Mouse (Mus musculus): ENCODE measurements at regions not wholly inside any gene's neighbourhood (a gene's known extent, or its start where the extent isn't known, plus 50 kb on each side); places are given as distances from the start of the nearest gene placed in this dataset.
"Not testable (repeated sequence)": the region's sequence is repeated elsewhere in the genome, so short reads cannot be mapped to it uniquely, and the experiment has no call there.

GRCm38 (mm10) chr6:19855476-19855875 lies 989.4 kb downstream of the Ankrd7 start:
- H3K79me3 ChIP-seq (ENCODE audit: low read depth); H3ac ChIP-seq (ENCODE audit: control insufficient read depth, insufficient read length, low read depth); H3K36me3 ChIP-seq (ENCODE audit: control insufficient read depth, insufficient read depth); H3K4me3 ChIP-seq (ENCODE audit: insufficient read depth, poor library complexity, severe bottlenecking); H3K27me3 ChIP-seq (ENCODE audit: control insufficient read depth, insufficient read depth, insufficient read length); H3K79me2 ChIP-seq (ENCODE audit: control insufficient read depth, insufficient read depth): not testable (repeated sequence)

- no peak overlapping the region for H3ac ChIP-seq (ENCODE audit: control insufficient read depth, insufficient read length, low read depth)
- H3K4me3 ChIP-seq (ENCODE audit: insufficient read depth, poor library complexity, severe bottlenecking): no peak overlapping the region
- H3K79me2 ChIP-seq (ENCODE audit: control insufficient read depth, insufficient read depth): no peaks in the 10 kb centered on the region
- H3K79me3 ChIP-seq (ENCODE audit: low read depth): no peaks in the 10 kb centered on the region
- no peaks in the 10 kb centered on the region for H3K36me3 ChIP-seq (ENCODE audit: control insufficient read depth, insufficient read depth)
- TF ChIP-seq MAX (IDR thresholded peaks at IDR 0.05): no peak
- TF ChIP-seq USF1 (IDR thresholded peaks at IDR 0.05; ENCODE audit: low read depth): no peak
- no peak for TF ChIP-seq FOSL1 (IDR thresholded peaks at IDR 0.05; ENCODE audit: insufficient read depth, low read length, poor library complexity, severe bottlenecking)
- no peak for TF ChIP-seq MYOD1 (IDR thresholded peaks at IDR 0.05; ENCODE audit: control insufficient read depth, insufficient read length, low read depth)
- TF ChIP-seq MYOG (IDR thresholded peaks at IDR 0.05; ENCODE audit: control insufficient read depth, extremely low read depth, insufficient read length): no peak
- no peak for TF ChIP-seq CTCF (IDR thresholded peaks at IDR 0.05; ENCODE audit: control insufficient read depth, insufficient read depth, insufficient read length)
- no peak for TF ChIP-seq CEBPB (IDR thresholded peaks at IDR 0.05; ENCODE audit: low read depth)
- H3K27me3 ChIP-seq (ENCODE audit: control insufficient read depth, insufficient read depth, insufficient read length): no peaks in the 10 kb centered on the region
These were observed 998.0 kb downstream of the Ankrd7 start for GRCm38 (mm10) chr6:19864101-19864500.

- no peak for TF ChIP-seq FOSL1 (IDR thresholded peaks at IDR 0.05; ENCODE audit: insufficient read depth, low read length, poor library complexity, severe bottlenecking)
- no peak for TF ChIP-seq MAX (IDR thresholded peaks at IDR 0.05)
- no peak for TF ChIP-seq MYOG (IDR thresholded peaks at IDR 0.05; ENCODE audit: control insufficient read depth, extremely low read depth, insufficient read length)
- TF ChIP-seq USF1 (IDR thresholded peaks at IDR 0.05; ENCODE audit: low read depth): no peak
- TF ChIP-seq CTCF (IDR thresholded peaks at IDR 0.05; ENCODE audit: control insufficient read depth, insufficient read depth, insufficient read length): no peak
- TF ChIP-seq CEBPB (IDR thresholded peaks at IDR 0.05; ENCODE audit: low read depth): no peak
- no peak for TF ChIP-seq MYOD1 (IDR thresholded peaks at IDR 0.05; ENCODE audit: control insufficient read depth, insufficient read length, low read depth)
- no peaks in the 10 kb centered on the region for H3K79me2 ChIP-seq (ENCODE audit: control insufficient read depth, insufficient read depth)
- H3K36me3 ChIP-seq (ENCODE audit: control insufficient read depth, insufficient read depth): no peaks in the 10 kb centered on the region
- H3K27me3 ChIP-seq (ENCODE audit: control insufficient read depth, insufficient read depth, insufficient read length): no peaks in the 10 kb centered on the region
- no peaks in the 10 kb centered on the region for H3K79me3 ChIP-seq (ENCODE audit: low read depth)
- H3K4me3 ChIP-seq (ENCODE audit: insufficient read depth, poor library complexity, severe bottlenecking): no peak overlapping the region
- H3ac ChIP-seq (ENCODE audit: control insufficient read depth, insufficient read length, low read depth): no peak overlapping the region
These were observed 1003.6 kb downstream of the Ankrd7 start for GRCm38 (mm10) chr6:19869697-19870096.

- no peaks in the 10 kb centered on the region for H3K79me2 ChIP-seq (ENCODE audit: control insufficient read depth, insufficient read depth)
- H3ac ChIP-seq (ENCODE audit: control insufficient read depth, insufficient read length, low read depth): no peak overlapping the region
- no peaks in the 10 kb centered on the region for H3K27me3 ChIP-seq (ENCODE audit: control insufficient read depth, insufficient read depth, insufficient read length)
- no peak overlapping the region for H3K4me3 ChIP-seq (ENCODE audit: insufficient read depth, poor library complexity, severe bottlenecking)
- TF ChIP-seq MYOD1 (IDR thresholded peaks at IDR 0.05; ENCODE audit: control insufficient read depth, insufficient read length, low read depth): no peak
- TF ChIP-seq MAX (IDR thresholded peaks at IDR 0.05): no peak
- TF ChIP-seq MYOG (IDR thresholded peaks at IDR 0.05; ENCODE audit: control insufficient read depth, extremely low read depth, insufficient read length): no peak
- no peak for TF ChIP-seq USF1 (IDR thresholded peaks at IDR 0.05; ENCODE audit: low read depth)
- TF ChIP-seq CEBPB (IDR thresholded peaks at IDR 0.05; ENCODE audit: low read depth): no peak
- TF ChIP-seq FOSL1 (IDR thresholded peaks at IDR 0.05; ENCODE audit: insufficient read depth, low read length, poor library complexity, severe bottlenecking): no peak
- TF ChIP-seq CTCF (IDR thresholded peaks at IDR 0.05; ENCODE audit: control insufficient read depth, insufficient read depth, insufficient read length): no peak
- no peaks in the 10 kb centered on the region for H3K36me3 ChIP-seq (ENCODE audit: control insufficient read depth, insufficient read depth)
- H3K79me3 ChIP-seq (ENCODE audit: low read depth): no peaks in the 10 kb centered on the region
These were observed 1045.1 kb downstream of the Ankrd7 start for GRCm38 (mm10) chr6:19911181-19911580.

DNA sequence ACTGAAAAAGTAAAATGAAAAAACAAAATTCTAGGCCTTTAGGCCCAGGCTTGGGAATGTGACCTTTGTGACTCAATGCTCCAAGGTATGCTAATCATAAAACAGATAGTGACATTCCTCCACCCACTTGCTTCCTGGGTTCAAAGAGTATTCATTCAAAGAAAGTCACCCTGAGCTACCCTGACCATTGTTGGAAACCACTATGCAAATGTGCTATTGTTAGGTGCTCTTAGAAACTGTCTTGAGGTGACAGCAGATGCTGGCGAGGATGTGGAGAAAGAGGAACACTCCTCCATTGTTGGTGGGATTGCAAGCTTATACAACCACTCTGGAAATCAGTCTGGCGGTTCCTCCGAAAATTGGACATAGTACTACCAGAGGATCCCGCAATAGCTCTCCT lies 1075.7 kb downstream of the Ankrd7 start:
- not testable (repeated sequence) for H3K36me3 ChIP-seq (ENCODE audit: control insufficient read depth, insufficient read depth); H3ac ChIP-seq (ENCODE audit: control insufficient read depth, insufficient read length, low read depth); H3K27me3 ChIP-seq (ENCODE audit: control insufficient read depth, insufficient read depth, insufficient read length); H3K79me2 ChIP-seq (ENCODE audit: control insufficient read depth, insufficient read depth); H3K79me3 ChIP-seq (ENCODE audit: low read depth); H3K4me3 ChIP-seq (ENCODE audit: insufficient read depth, poor library complexity, severe bottlenecking)

GRCm38 (mm10) chr6:19944334-19944733 lies 1078.2 kb downstream of the Ankrd7 start:
- H3K79me3 ChIP-seq (ENCODE audit: low read depth): no peaks in the 10 kb centered on the region
- H3K27me3 ChIP-seq (ENCODE audit: control insufficient read depth, insufficient read depth, insufficient read length): no peaks in the 10 kb centered on the region
- TF ChIP-seq CTCF (IDR thresholded peaks at IDR 0.05; ENCODE audit: control insufficient read depth, insufficient read depth, insufficient read length) (no peak), MAX (IDR thresholded peaks at IDR 0.05) (no peak), CEBPB (IDR thresholded peaks at IDR 0.05; ENCODE audit: low read depth) (no peak), MYOG (IDR thresholded peaks at IDR 0.05; ENCODE audit: control insufficient read depth, extremely low read depth, insufficient read length) (no peak), USF1 (IDR thresholded peaks at IDR 0.05; ENCODE audit: low read depth) (no peak), MYOD1 (IDR thresholded peaks at IDR 0.05; ENCODE audit: control insufficient read depth, insufficient read length, low read depth) (no peak), FOSL1 (IDR thresholded peaks at IDR 0.05; ENCODE audit: insufficient read depth, low read length, poor library complexity, severe bottlenecking) (no peak)
- no peak overlapping the region for H3K4me3 ChIP-seq (ENCODE audit: insufficient read depth, poor library complexity, severe bottlenecking)
- H3K36me3 ChIP-seq (ENCODE audit: control insufficient read depth, insufficient read depth): no peaks in the 10 kb centered on the region
- H3ac ChIP-seq (ENCODE audit: control insufficient read depth, insufficient read length, low read depth): no peak overlapping the region
- no peaks in the 10 kb centered on the region for H3K79me2 ChIP-seq (ENCODE audit: control insufficient read depth, insufficient read depth)

All from C2C12 (cell line).